Mouse (Mus musculus): ENCODE results near the gene Tra2a. TPM values are rescaled to one million over a fixed set of nuclear protein-coding genes. Genes with fewer than 3 reads are reported as not detected.

Tra2a gene
- total and polyA plus RNA-seq, 3 experiments: 55.4 to 120 (median 103) TPM

DNA sequence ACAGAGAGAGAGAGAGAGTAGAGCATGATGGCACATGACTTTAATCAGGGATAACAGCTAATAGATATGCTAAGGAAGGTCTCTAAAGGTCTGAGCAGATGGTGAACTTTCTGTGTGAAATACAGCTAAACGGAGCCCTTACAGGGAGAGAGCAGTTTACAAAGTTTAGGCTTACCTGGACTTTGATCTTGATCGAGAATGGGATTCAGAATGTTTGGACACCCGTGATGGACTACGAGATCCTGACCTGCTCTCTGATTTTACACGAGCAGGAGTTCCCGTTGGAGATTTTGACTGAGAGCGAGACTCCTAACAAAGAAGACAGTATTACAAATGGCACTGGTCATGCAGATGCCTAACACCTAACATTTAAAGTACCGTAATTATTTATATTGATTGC, 11.6 kb downstream of the Tra2a start:
- Histone ChIP-seq H3K4me2 (ENCODE audit: insufficient read depth, low read depth, poor library complexity, severe bottlenecking) (no peak overlapping the region), H3K36me3 (replicated peaks in 1 of 2; ENCODE audit: control insufficient read depth in 1 of 2, insufficient read depth in 1 of 2, low read length in 1 of 2) (peaks cover 30 to 58% of the 10 kb centered on the region in 2 experiments)
- dilution Hi-C loops (cut with MboI; ENCODE audit: extremely low pct_ligation_motif_present, extremely low pct_unique_long_range_greater_than_20kb, low sequenced_read_pairs): no loop called here

DNA sequence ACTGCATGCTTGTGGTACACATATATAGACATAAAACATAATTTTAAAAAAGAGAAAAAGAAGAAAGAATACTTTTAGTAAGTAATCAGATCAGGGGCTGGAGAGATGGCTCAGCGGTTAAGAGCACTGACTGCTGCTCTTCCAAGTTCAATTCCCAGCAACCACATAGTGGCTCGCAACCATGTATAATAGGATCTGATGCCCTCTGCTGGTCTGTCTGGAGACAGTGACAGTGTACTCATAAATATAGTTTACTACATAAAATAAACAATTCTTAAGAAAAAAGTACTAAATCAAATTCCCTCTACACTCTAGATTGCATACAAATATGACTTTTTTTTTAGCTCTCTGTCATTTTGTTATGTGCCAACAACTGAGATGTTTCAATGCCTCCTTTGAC, 12.6 kb downstream of the Tra2a start:
- no peak overlapping the region for H3K4me3 ChIP-seq (replicated peaks in 1 of 3; ENCODE audit: low read depth in 2 of 3, low read length in 2 of 3, poor library complexity in 1 of 3)
- in situ Hi-C loops (cut with MboI; ENCODE audit: low pct_ligation_motif_present, low pct_unique_long_range_greater_than_20kb, low sequenced_read_pairs): loop anchor here (10.0 kb wide), 2 partner anchors 46 to 144 kb away; partner anchors contain the start of gene Stk31
- H3K4me1 ChIP-seq (ENCODE audit: control insufficient read depth in 1 of 2, insufficient read depth in 2 of 2): peaks cover 0 to 4% of the 10 kb centered on the region in 2 experiments; a peak in 1 of 4 replicates
- no peak for DNase-seq (ENCODE audit: extremely low read depth)
- no peak overlapping the region for H3K4me2 ChIP-seq (ENCODE audit: insufficient read depth, low read depth, poor library complexity, severe bottlenecking)
- H3K79me2 ChIP-seq (replicated peaks; ENCODE audit: control insufficient read depth, extremely low read depth, insufficient read depth, poor library complexity, severe bottlenecking): peaks cover 27% of the 10 kb centered on the region
- no peaks in the 10 kb centered on the region for H3K9me3 ChIP-seq (replicated peaks; ENCODE audit: low read length)
- no peaks in the 10 kb centered on the region for H3K27me3 ChIP-seq (replicated peaks)
- dilution Hi-C loops (cut with MboI; ENCODE audit: extremely low pct_ligation_motif_present, extremely low pct_unique_long_range_greater_than_20kb, low sequenced_read_pairs): no loop called here
- no peak overlapping the region for H3K27ac ChIP-seq (ENCODE audit: insufficient read depth, low read depth)
- peaks cover 36 to 66% of the 10 kb centered on the region in 2 experiments for H3K36me3 ChIP-seq (replicated peaks in 1 of 2; ENCODE audit: control insufficient read depth in 1 of 2, insufficient read depth in 1 of 2, low read length in 1 of 2)
- no peak overlapping the region for H3K9ac ChIP-seq (ENCODE audit: insufficient read depth, low read depth)
- TF ChIP-seq EP300 (IDR thresholded peaks at IDR 0.05; ENCODE audit: low read length): no peak
- TF ChIP-seq BHLHE40 (IDR thresholded peaks at IDR 0.05; ENCODE audit: low read depth, low read length): no peak
- TF ChIP-seq UBTF (IDR thresholded peaks at IDR 0.05; ENCODE audit: low read depth, low read length): no peak
- no peak for TF ChIP-seq MAZ (IDR thresholded peaks at IDR 0.05; ENCODE audit: low read depth, low read length)
- no peak for TF ChIP-seq RCOR1 (conservative IDR thresholded peaks at IDR 0.05; ENCODE audit: low read depth, low read length)
- no peak for TF ChIP-seq RAD21 (IDR thresholded peaks at IDR 0.05; ENCODE audit: low read depth, low read length)
- TF ChIP-seq MEF2A (IDR thresholded peaks at IDR 0.05; ENCODE audit: borderline replicate concordance, low read depth, low read length): no peak
- no peak for TF ChIP-seq USF1 (IDR thresholded peaks at IDR 0.05; ENCODE audit: low read depth, low read length)
- no peak for TF ChIP-seq JUN (IDR thresholded peaks at IDR 0.05; ENCODE audit: insufficient read depth, low read depth, low read length)
- TF ChIP-seq NELFE (IDR thresholded peaks at IDR 0.05; ENCODE audit: low read depth, low read length): no peak
- TF ChIP-seq CTCF (conservative IDR thresholded peaks at IDR 0.05 in 1 of 2, IDR thresholded peaks at IDR 0.05 in 1 of 2; ENCODE audit: low read depth in 2 of 2, low read length in 2 of 2): no peak
- TF ChIP-seq HCFC1 (IDR thresholded peaks at IDR 0.05; ENCODE audit: low read depth, low read length): no peak
- no peak for TF ChIP-seq POLR2AphosphoS2 (IDR thresholded peaks at IDR 0.05; ENCODE audit: low read depth, low read length)
- TF ChIP-seq MAX (IDR thresholded peaks at IDR 0.05; ENCODE audit: low read length): no peak
- no peak for TF ChIP-seq SMC3 (IDR thresholded peaks at IDR 0.05; ENCODE audit: low read depth, low read length)
- no peak for TF ChIP-seq POLR2A (IDR thresholded peaks at IDR 0.05; ENCODE audit: low read depth, low read length)

More for the DNA sequence above, 11.6 kb downstream of the Tra2a start:
- H3K79me2 ChIP-seq (replicated peaks; ENCODE audit: control insufficient read depth, extremely low read depth, insufficient read depth, poor library complexity, severe bottlenecking): peaks cover 32% of the 10 kb centered on the region
- peaks cover 0 to 9% of the 10 kb centered on the region in 2 experiments; a peak in 2 of 4 replicates for H3K4me1 ChIP-seq (ENCODE audit: control insufficient read depth in 1 of 2, insufficient read depth in 2 of 2)
- no peak for DNase-seq (ENCODE audit: extremely low read depth)
- H3K27ac ChIP-seq (ENCODE audit: insufficient read depth, low read depth): no peak overlapping the region
- in situ Hi-C loops (cut with MboI; ENCODE audit: low pct_ligation_motif_present, low pct_unique_long_range_greater_than_20kb, low sequenced_read_pairs): loop anchor here (10.0 kb wide), 2 partner anchors 47 to 143 kb away; partner anchors contain the start of gene Stk31
- TF ChIP-seq ZC3H11A (IDR thresholded peaks at IDR 0.05; ENCODE audit: low read depth, low read length) (no peak), USF1 (IDR thresholded peaks at IDR 0.05; ENCODE audit: low read depth, low read length) (no peak), MXI1 (IDR thresholded peaks at IDR 0.05; ENCODE audit: low read depth, low read length) (no peak), NELFE (IDR thresholded peaks at IDR 0.05; ENCODE audit: low read depth, low read length) (no peak), IRF4 (IDR thresholded peaks at IDR 0.05; ENCODE audit: low read depth, low read length) (no peak), UBTF (IDR thresholded peaks at IDR 0.05; ENCODE audit: low read depth, low read length) (no peak), TBP (conservative IDR thresholded peaks at IDR 0.05; ENCODE audit: low read depth, low read length) (no peak), JUN (IDR thresholded peaks at IDR 0.05; ENCODE audit: insufficient read depth, low read depth, low read length) (no peak), EP300 (IDR thresholded peaks at IDR 0.05; ENCODE audit: low read length) (no peak), POLR2A (IDR thresholded peaks at IDR 0.05; ENCODE audit: low read depth, low read length) (no peak), USF2 (conservative IDR thresholded peaks at IDR 0.05; ENCODE audit: low read depth, low read length) (no peak), KAT2A (IDR thresholded peaks at IDR 0.05; ENCODE audit: insufficient replicate concordance, low read length) (no peak), POLR2AphosphoS2 (IDR thresholded peaks at IDR 0.05; ENCODE audit: low read depth, low read length) (no peak), E2F4 (IDR thresholded peaks at IDR 0.05; ENCODE audit: insufficient replicate concordance, low read depth, low read length) (no peak), ZNF384 (IDR thresholded peaks at IDR 0.05; ENCODE audit: low read depth, low read length) (no peak)
- H3K9me3 ChIP-seq (replicated peaks; ENCODE audit: low read length): no peaks in the 10 kb centered on the region
- H3K27me3 ChIP-seq (replicated peaks): no peaks in the 10 kb centered on the region
- H3K9ac ChIP-seq (ENCODE audit: insufficient read depth, low read depth): no peak overlapping the region
- no peak overlapping the region for H3K4me3 ChIP-seq (replicated peaks in 1 of 3; ENCODE audit: low read depth in 2 of 3, low read length in 2 of 3, poor library complexity in 1 of 3)
